8 mouse cellular contexts compared by ENCODE assay signal in the genomic region with DNA sequence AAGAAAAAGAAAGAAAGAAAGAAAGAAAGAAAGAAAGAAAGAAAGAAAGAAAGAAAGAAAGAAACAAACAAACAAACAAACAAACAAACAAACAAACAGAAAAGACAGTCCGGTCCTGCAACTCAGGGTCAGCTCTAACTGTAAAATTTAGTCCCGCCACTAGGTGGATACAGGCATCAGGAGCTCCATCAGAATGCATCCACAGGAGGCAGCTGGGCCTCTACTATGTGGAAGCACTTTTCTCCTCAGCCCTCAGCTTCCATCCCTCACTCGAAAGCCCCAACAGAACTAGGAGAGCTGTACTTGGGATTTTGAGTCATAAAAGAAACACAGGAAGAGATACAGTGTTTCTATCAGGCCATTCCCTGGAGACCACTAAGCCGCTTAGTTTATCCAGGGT. TPM values are rescaled to one million over a fixed set of nuclear protein-coding genes. Genes with fewer than 3 reads are reported as not detected.
A peak's percentile ranks its signal among the peaks of the same experiment; 100 is the strongest.
DNase-seq lines count a peak whose midpoint lies in the region; ATAC-seq and TF ChIP-seq lines count a peak whose summit lies in the region.

No protein-coding gene starts in this region.

- H3K4me1 ChIP-seq in bone marrow macrophage, adult 2 months (ENCODE audit: control insufficient read depth, insufficient read depth, low read length): peaks cover 16% of the 10 kb centered on the region
- H3K4me1 ChIP-seq in embryonic facial prominence, embryonic 14.5 days (ENCODE audit: control insufficient read depth, insufficient read depth, low read length): no peaks in the 10 kb centered on the region
- H3K4me1 ChIP-seq in heart, postnatal 0 days (ENCODE audit: control insufficient read depth, insufficient read depth): peaks cover 15% of the 10 kb centered on the region
- H3K4me1 ChIP-seq in stomach, embryonic 15.5 days: no peaks in the 10 kb centered on the region; the same call in 1 of the 2 replicates

- peak; percentile 38; the same call in 1 of the 2 replicates for TF ChIP-seq CTCF in bone marrow macrophage, adult 2 months (IDR thresholded peaks at IDR 0.05; ENCODE audit: low read depth, low read length)
- peak; percentile 70 for TF ChIP-seq CTCF in heart, postnatal 0 days (IDR thresholded peaks at IDR 0.05; ENCODE audit: low read depth)

- 33% methylated on average over 4 of the region's 4 CpGs for WGBS in embryonic facial prominence, embryonic 14.5 days
- 29% methylated on average over 4 of the region's 4 CpGs for WGBS in heart, postnatal 0 days
- WGBS in stomach, embryonic 15.5 days: 38% methylated on average over 4 of the region's 4 CpGs

- no peak overlapping the region for H3K9ac ChIP-seq in embryonic facial prominence, embryonic 14.5 days (ENCODE audit: low read depth, low read length)
- no peak overlapping the region for H3K9ac ChIP-seq in heart, postnatal 0 days (replicated peaks; ENCODE audit: low read depth, low read length)
- no peak overlapping the region for H3K9ac ChIP-seq in stomach, embryonic 15.5 days

- DNase-seq in left cerebral cortex, adult 11 months (ENCODE audit: low spot score): peak; percentile 29
- DNase-seq in left cerebral cortex, adult 8-10 months (ENCODE audit: low spot score in 2 of 2): no peak
- peak; percentile 77 for DNase-seq in embryonic facial prominence, embryonic 14.5 days (ENCODE audit: low spot score)
- peak; percentile 71 for DNase-seq in heart, postnatal 0 days (ENCODE audit: low spot score)
- DNase-seq in layer of hippocampus, adult 9-10 months (ENCODE audit: low spot score): peak; percentile 63

- H3K36me3 ChIP-seq in embryonic facial prominence, embryonic 14.5 days (ENCODE audit: control insufficient read depth, insufficient read depth, low read length): no peaks in the 10 kb centered on the region
- H3K36me3 ChIP-seq in heart, postnatal 0 days (replicated peaks; ENCODE audit: control insufficient read depth, insufficient read depth, low read length): peaks cover 1% of the 10 kb centered on the region; the same call in 1 of the 2 replicates
- H3K36me3 ChIP-seq in stomach, embryonic 15.5 days: 0 out of 2 replicates have a peak, but pooled peaks cover 1% of the 10 kb centered on the region

- H3K4me3 ChIP-seq in bone marrow macrophage, adult 2 months (ENCODE audit: insufficient read depth, low read length): no peak overlapping the region
- no peak overlapping the region for H3K4me3 ChIP-seq in embryonic facial prominence, embryonic 14.5 days (ENCODE audit: low read depth, low read length)
- no peak overlapping the region for H3K4me3 ChIP-seq in heart, postnatal 0 days (ENCODE audit: low read depth, low read length)
- no peak overlapping the region for H3K4me3 ChIP-seq in stomach, embryonic 15.5 days (replicated peaks)

- H3K27ac ChIP-seq in bone marrow macrophage, adult 2 months (ENCODE audit: insufficient read depth, low read depth, low read length): peak overlapping the region; percentile 22; the same call in 1 of the 2 replicates
- H3K27ac ChIP-seq in embryonic facial prominence, embryonic 14.5 days (replicated peaks; ENCODE audit: low read depth, low read length): no peak overlapping the region
- H3K27ac ChIP-seq in heart, postnatal 0 days (ENCODE audit: low read depth): peak overlapping the region; percentile 13; the same call in 1 of the 2 replicates
- peak overlapping the region; percentile 5; the same call in 1 of the 2 replicates for H3K27ac ChIP-seq in stomach, embryonic 15.5 days

- no peak for TF ChIP-seq EP300 in heart, postnatal 0 days (IDR thresholded peaks at IDR 0.05; ENCODE audit: low read depth)

- no peak; the same call in 1 of the 2 replicates for ATAC-seq in embryonic facial prominence, embryonic 14.5 days (ENCODE audit: low read depth)
- ATAC-seq in heart, postnatal 0 days (ENCODE audit: insufficient read depth, low read depth): peak; percentile 66; the same call in 1 of the 2 replicates
- peak; percentile 75 for ATAC-seq in megakaryocyte progenitor cell, adult 5-6 weeks (replicated peaks; ENCODE audit: poor library complexity)
- no peak for ATAC-seq in stomach, embryonic 15.5 days (ENCODE audit: insufficient read depth, low FRiP score, low read depth)

- H3K4me2 ChIP-seq in embryonic facial prominence, embryonic 14.5 days (ENCODE audit: low read depth, low read length): no peak overlapping the region
- no peak overlapping the region for H3K4me2 ChIP-seq in heart, postnatal 0 days (ENCODE audit: low read depth, low read length)
- no peak overlapping the region for H3K4me2 ChIP-seq in stomach, embryonic 15.5 days

- TF ChIP-seq POLR2A in bone marrow macrophage, adult 2 months (IDR thresholded peaks at IDR 0.05; ENCODE audit: borderline replicate concordance, low read depth, low read length): no peak

- H3K9me3 ChIP-seq in embryonic facial prominence, embryonic 14.5 days (ENCODE audit: control insufficient read depth, low read length): no peaks in the 10 kb centered on the region
- H3K9me3 ChIP-seq in heart, postnatal 0 days (replicated peaks; ENCODE audit: control insufficient read depth, low read length): no peaks in the 10 kb centered on the region
- no peaks in the 10 kb centered on the region for H3K9me3 ChIP-seq in stomach, embryonic 15.5 days

- H3K27me3 ChIP-seq in embryonic facial prominence, embryonic 14.5 days (replicated peaks; ENCODE audit: control insufficient read depth, insufficient read depth, low read length): no peaks in the 10 kb centered on the region
- no peaks in the 10 kb centered on the region for H3K27me3 ChIP-seq in heart, postnatal 0 days (ENCODE audit: control insufficient read depth, insufficient read depth, low read length)
- H3K27me3 ChIP-seq in stomach, embryonic 15.5 days (replicated peaks): no peaks in the 10 kb centered on the region

RNA-seq across cellular contexts. Expression of gene Atp1b3, which starts 14.2 kb away (rescaled TPM):
- total RNA-seq in left cerebral cortex, adult 8-10 months (2022): 100 to 1,000 TPM; 107 to 114 (median 109) TPM
- 222 and 227 TPM in 2 replicates for polyA plus RNA-seq in bone marrow macrophage, adult 2 months (2012; ENCODE audit: insufficient read depth, insufficient read length, missing spikeins)
- polyA plus RNA-seq in embryonic facial prominence, embryonic 14.5 days (2014; fragmentation: Nextera tagmentation; extraction: Ambion mirVana): 157 TPM in 2 replicates
- total RNA-seq in heart, postnatal 0 days (2014; rRNA removed; ENCODE audit: low replicate concordance): 46.4 and 52.6 TPM in 2 replicates
- 107 and 109 TPM in 2 replicates for polyA plus RNA-seq in heart, postnatal 0 days (2015; fragmentation: Nextera tagmentation; extraction: Ambion mirVana)
- total RNA-seq in megakaryocyte progenitor cell, adult 5-6 weeks (2015): 206 and 221 TPM in 2 replicates
- total RNA-seq in megakaryocyte progenitor cell, adult 5-6 weeks (2017): 106 and 130 TPM in 2 replicates
- 164 and 165 TPM in 2 replicates for polyA plus RNA-seq in stomach, embryonic 15.5 days (2015; fragmentation: Nextera tagmentation; extraction: Ambion mirVana)

Comparison
In these comparisons a context has a peak if more than half of its experiments do, and no peak if none do; other contexts are left out.
1. DNase-seq: peak in left cerebral cortex, adult 11 months (single experiment), embryonic facial prominence, embryonic 14.5 days (single experiment), heart, postnatal 0 days (single experiment) and layer of hippocampus, adult 9-10 months (single experiment); none in left cerebral cortex, adult 8-10 months (0 of 2).
2. ATAC-seq: peak in heart, postnatal 0 days (single experiment) and megakaryocyte progenitor cell, adult 5-6 weeks (single experiment); none in embryonic facial prominence, embryonic 14.5 days (single experiment) and stomach, embryonic 15.5 days (single experiment).